Mouse (Mus musculus): ENCODE data around the gene Bmp7. TPM values are rescaled to one million over a fixed set of nuclear protein-coding genes. Genes with fewer than 3 reads are reported as not detected.

The Bmp7 gene
- polyA plus RNA-seq, 1 experiment from 2014 or later, result 2.7 TPM

GRCm38 (mm10) chr2:172973806-172974565 is 33.9 kb upstream of the Bmp7 start:
- ATAC-seq (ENCODE audit: low read depth), result no peak
- Histone ChIP-seq H3K4me3 (ENCODE audit: low read depth, low read length) (no peak overlapping the region), H3K9ac (ENCODE audit: low read depth, low read length) (no peak overlapping the region), H3K9me3 (replicated peaks; ENCODE audit: control insufficient read depth, low read length) (no peaks in the 10 kb centered on the region), H3K4me1 (ENCODE audit: control insufficient read depth, low read depth, low read length) (peaks cover 2% of the 10 kb centered on the region; the same call in 1 of the 2 replicates), H3K36me3 (ENCODE audit: control insufficient read depth, insufficient read depth) (no peaks in the 10 kb centered on the region), H3K4me2 (ENCODE audit: low read depth, low read length) (no peak overlapping the region), H3K27ac (ENCODE audit: low read length) (no peak overlapping the region), H3K27me3 (ENCODE audit: control insufficient read depth, insufficient read depth, low read depth, low read length) (no peaks in the 10 kb centered on the region)
- 27% methylated on average over 7 of the region's 7 CpGs for WGBS (ENCODE audit: insufficient replicate concordance)

- H3K4me2 ChIP-seq (ENCODE audit: low read depth, low read length), result no peak overlapping the region
- no peak overlapping the region for H3K9ac ChIP-seq (ENCODE audit: low read depth, low read length)
- 74% methylated on average over 2 of the region's 2 CpGs for WGBS (ENCODE audit: insufficient replicate concordance)
- ATAC-seq (ENCODE audit: low read depth), result no peak
- no peaks in the 10 kb centered on the region for H3K9me3 ChIP-seq (replicated peaks; ENCODE audit: control insufficient read depth, low read length)
- H3K4me3 ChIP-seq (ENCODE audit: low read depth, low read length), result no peak overlapping the region
- no peaks in the 10 kb centered on the region for H3K27me3 ChIP-seq (ENCODE audit: control insufficient read depth, insufficient read depth, low read depth, low read length)
- H3K36me3 ChIP-seq (ENCODE audit: control insufficient read depth, insufficient read depth), result no peaks in the 10 kb centered on the region
- no peak overlapping the region for H3K27ac ChIP-seq (ENCODE audit: low read length)
- H3K4me1 ChIP-seq (ENCODE audit: control insufficient read depth, low read depth, low read length), result no peaks in the 10 kb centered on the region; the same call in 1 of the 2 replicates
Measured at GRCm38 (mm10) chr2:172971865-172972264, 31.7 kb upstream of the Bmp7 start.

GRCm38 (mm10) chr2:172966480-172966879 is 26.4 kb upstream of the Bmp7 start:
- no peak overlapping the region for H3K4me3 ChIP-seq (ENCODE audit: low read depth, low read length)
- H3K27me3 ChIP-seq (ENCODE audit: control insufficient read depth, insufficient read depth, low read depth, low read length), result no peaks in the 10 kb centered on the region
- no peaks in the 10 kb centered on the region for H3K36me3 ChIP-seq (ENCODE audit: control insufficient read depth, insufficient read depth)
- WGBS (ENCODE audit: insufficient replicate concordance), result 47% methylated on average over 5 of the region's 5 CpGs
- H3K9me3 ChIP-seq (replicated peaks; ENCODE audit: control insufficient read depth, low read length), result no peaks in the 10 kb centered on the region
- H3K9ac ChIP-seq (ENCODE audit: low read depth, low read length), result no peak overlapping the region
- H3K4me2 ChIP-seq (ENCODE audit: low read depth, low read length), result no peak overlapping the region
- no peaks in the 10 kb centered on the region for H3K4me1 ChIP-seq (ENCODE audit: control insufficient read depth, low read depth, low read length)
- no peak for ATAC-seq (ENCODE audit: low read depth)
- H3K27ac ChIP-seq (ENCODE audit: low read length), result no peak overlapping the region

GRCm38 (mm10) chr2:172965249-172965648 is 25.1 kb upstream of the Bmp7 start:
- no peaks in the 10 kb centered on the region for H3K4me1 ChIP-seq (ENCODE audit: control insufficient read depth, low read depth, low read length)
- H3K27me3 ChIP-seq (ENCODE audit: control insufficient read depth, insufficient read depth, low read depth, low read length), result no peaks in the 10 kb centered on the region
- no peak for ATAC-seq (ENCODE audit: low read depth)
- H3K4me2 ChIP-seq (ENCODE audit: low read depth, low read length), result no peak overlapping the region
- H3K9me3 ChIP-seq (replicated peaks; ENCODE audit: control insufficient read depth, low read length), result peaks cover 4% of the 10 kb centered on the region; the same call in 1 of the 2 replicates
- no peaks in the 10 kb centered on the region for H3K36me3 ChIP-seq (ENCODE audit: control insufficient read depth, insufficient read depth)
- no peak overlapping the region for H3K27ac ChIP-seq (ENCODE audit: low read length)
- 56% methylated on average over 11 of the region's 11 CpGs for WGBS (ENCODE audit: insufficient replicate concordance)
- no peak overlapping the region for H3K9ac ChIP-seq (ENCODE audit: low read depth, low read length)
- no peak overlapping the region for H3K4me3 ChIP-seq (ENCODE audit: low read depth, low read length)

- H3K36me3 ChIP-seq (ENCODE audit: control insufficient read depth, insufficient read depth), result no peaks in the 10 kb centered on the region
- no peak overlapping the region for H3K9ac ChIP-seq (ENCODE audit: low read depth, low read length)
- H3K4me3 ChIP-seq (ENCODE audit: low read depth, low read length), result no peak overlapping the region
- WGBS (ENCODE audit: insufficient replicate concordance), result 55% methylated on average over 6 of the region's 6 CpGs
- H3K27me3 ChIP-seq (ENCODE audit: control insufficient read depth, insufficient read depth, low read depth, low read length), result no peaks in the 10 kb centered on the region
- no peak for ATAC-seq (ENCODE audit: low read depth)
- no peak overlapping the region for H3K4me2 ChIP-seq (ENCODE audit: low read depth, low read length)
- no peaks in the 10 kb centered on the region for H3K4me1 ChIP-seq (ENCODE audit: control insufficient read depth, low read depth, low read length)
- H3K9me3 ChIP-seq (replicated peaks; ENCODE audit: control insufficient read depth, low read length), result peaks cover 4% of the 10 kb centered on the region; the same call in 1 of the 2 replicates
- H3K27ac ChIP-seq (ENCODE audit: low read length), result no peak overlapping the region
Measured at GRCm38 (mm10) chr2:172961211-172961610, 21.1 kb upstream of the Bmp7 start.

- Histone ChIP-seq H3K36me3 (ENCODE audit: control insufficient read depth, insufficient read depth) (no peaks in the 10 kb centered on the region), H3K27ac (ENCODE audit: low read length) (no peak overlapping the region), H3K9ac (ENCODE audit: low read depth, low read length) (no peak overlapping the region), H3K4me2 (ENCODE audit: low read depth, low read length) (no peak overlapping the region), H3K27me3 (ENCODE audit: control insufficient read depth, insufficient read depth, low read depth, low read length) (no peaks in the 10 kb centered on the region), H3K9me3 (replicated peaks; ENCODE audit: control insufficient read depth, low read length) (peaks cover 4% of the 10 kb centered on the region; the same call in 1 of the 2 replicates), H3K4me3 (ENCODE audit: low read depth, low read length) (no peak overlapping the region), H3K4me1 (ENCODE audit: control insufficient read depth, low read depth, low read length) (no peaks in the 10 kb centered on the region)
- 54% methylated on average over 3 of the region's 3 CpGs for WGBS (ENCODE audit: insufficient replicate concordance)
- no peak for ATAC-seq (ENCODE audit: low read depth)
Measured at GRCm38 (mm10) chr2:172960350-172960749, 20.2 kb upstream of the Bmp7 start.

- Histone ChIP-seq H3K4me2 (ENCODE audit: low read depth, low read length) (no peak overlapping the region), H3K27ac (ENCODE audit: low read length) (no peak overlapping the region), H3K36me3 (ENCODE audit: control insufficient read depth, insufficient read depth) (no peaks in the 10 kb centered on the region), H3K9me3 (replicated peaks; ENCODE audit: control insufficient read depth, low read length) (peaks cover 4% of the 10 kb centered on the region; the same call in 1 of the 2 replicates), H3K4me1 (ENCODE audit: control insufficient read depth, low read depth, low read length) (no peaks in the 10 kb centered on the region), H3K27me3 (ENCODE audit: control insufficient read depth, insufficient read depth, low read depth, low read length) (no peaks in the 10 kb centered on the region), H3K4me3 (ENCODE audit: low read depth, low read length) (no peak overlapping the region), H3K9ac (ENCODE audit: low read depth, low read length) (no peak overlapping the region)
- WGBS (ENCODE audit: insufficient replicate concordance), result 55% methylated on average over 13 of the region's 13 CpGs
- ATAC-seq (ENCODE audit: low read depth), result no peak
Measured at GRCm38 (mm10) chr2:172959006-172959768, 19.1 kb upstream of the Bmp7 start.

GRCm38 (mm10) chr2:172958579-172958978 is 18.5 kb upstream of the Bmp7 start:
- H3K4me3 ChIP-seq (ENCODE audit: low read depth, low read length), result no peak overlapping the region
- no peak overlapping the region for H3K27ac ChIP-seq (ENCODE audit: low read length)

GRCm38 (mm10) chr2:172951976-172952375 is 11.9 kb upstream of the Bmp7 start:
- no peaks in the 10 kb centered on the region for H3K4me1 ChIP-seq (ENCODE audit: control insufficient read depth, low read depth, low read length)
- no peak overlapping the region for H3K4me2 ChIP-seq (ENCODE audit: low read depth, low read length)
- H3K27ac ChIP-seq (ENCODE audit: low read length), result no peak overlapping the region
- H3K27me3 ChIP-seq (ENCODE audit: control insufficient read depth, insufficient read depth, low read depth, low read length), result no peaks in the 10 kb centered on the region
- no peaks in the 10 kb centered on the region for H3K36me3 ChIP-seq (ENCODE audit: control insufficient read depth, insufficient read depth)
- H3K4me3 ChIP-seq (ENCODE audit: low read depth, low read length), result no peak overlapping the region
- 57% methylated on average over 2 of the region's 2 CpGs for WGBS (ENCODE audit: insufficient replicate concordance)
- no peak for ATAC-seq (ENCODE audit: low read depth)
- no peak overlapping the region for H3K9ac ChIP-seq (ENCODE audit: low read depth, low read length)
- no peaks in the 10 kb centered on the region for H3K9me3 ChIP-seq (replicated peaks; ENCODE audit: control insufficient read depth, low read length)

More at GRCm38 (mm10) chr2:172958579-172958978, 18.5 kb upstream of the Bmp7 start:
- Histone ChIP-seq H3K36me3 (ENCODE audit: control insufficient read depth, insufficient read depth) (no peaks in the 10 kb centered on the region), H3K9ac (ENCODE audit: low read depth, low read length) (no peak overlapping the region), H3K9me3 (replicated peaks; ENCODE audit: control insufficient read depth, low read length) (peaks cover 4% of the 10 kb centered on the region; the same call in 1 of the 2 replicates), H3K4me1 (ENCODE audit: control insufficient read depth, low read depth, low read length) (no peaks in the 10 kb centered on the region), H3K4me2 (ENCODE audit: low read depth, low read length) (no peak overlapping the region), H3K27me3 (ENCODE audit: control insufficient read depth, insufficient read depth, low read depth, low read length) (no peaks in the 10 kb centered on the region)
- ATAC-seq (ENCODE audit: low read depth), result no peak
- 26% methylated on average over 5 of the region's 5 CpGs for WGBS (ENCODE audit: insufficient replicate concordance)
